Mouse (Mus musculus): ENCODE results near the gene Bspry.

DNA sequence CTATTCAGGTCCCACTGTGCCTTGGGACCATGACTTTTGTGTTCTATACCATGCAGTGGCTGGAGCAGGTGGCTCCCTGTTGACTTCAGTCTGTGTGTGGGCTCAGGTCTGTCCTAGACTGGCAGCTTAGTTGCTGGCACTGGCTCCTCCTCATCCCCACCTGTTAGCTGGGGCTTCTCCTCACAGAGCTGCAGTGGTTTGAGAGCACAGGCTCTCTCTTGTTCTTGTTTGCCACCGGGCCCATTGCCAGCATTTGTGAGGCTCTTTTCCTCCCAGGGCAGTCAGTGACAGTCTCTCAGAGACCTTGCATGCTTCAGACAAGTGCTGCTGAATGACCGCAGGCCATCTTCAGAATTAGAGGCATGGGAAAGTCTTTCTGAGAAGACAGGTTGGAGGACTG lies 12.8 kb downstream of the Bspry start:
- TF ChIP-seq CTCF (conservative IDR thresholded peaks at IDR 0.05; ENCODE audit: insufficient read depth, insufficient read length, low read depth, low read length) (no peak), POLR2A (IDR thresholded peaks at IDR 0.05; ENCODE audit: low read depth, low read length) (no peak)

All from kidney, adult 2 months (tissue).